ENCODE assay signal across 16 mouse cellular contexts in the genomic region with DNA sequence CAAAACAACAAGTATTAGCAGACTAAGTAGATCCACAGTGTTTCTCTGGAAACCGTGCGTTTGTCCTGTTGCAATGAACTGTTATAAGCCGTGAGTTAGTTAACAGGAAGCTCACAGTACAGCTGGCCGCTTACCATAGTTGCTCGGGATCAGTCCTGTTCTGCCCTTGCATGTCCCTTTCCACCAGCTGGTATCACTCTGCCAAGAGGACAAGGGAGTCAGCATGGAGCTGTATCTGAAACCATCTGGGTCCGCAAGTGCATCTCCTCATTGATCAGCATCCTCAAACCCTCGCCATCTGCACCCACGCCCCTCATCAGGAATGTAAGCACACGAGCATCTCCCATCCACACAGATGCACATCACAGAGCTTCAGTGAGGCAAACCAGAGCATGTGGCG. TPM values are rescaled to one million over a fixed set of nuclear protein-coding genes. Genes with fewer than 3 reads are reported as not detected.
A peak's percentile ranks its signal among the peaks of the same experiment; 100 is the strongest.
DNase-seq lines count a peak whose midpoint lies in the region; ATAC-seq lines count a peak whose summit lies in the region.
"Had no signal": no experiment of that assay in that cellular context is flagged by ENCODE, and none has a peak within 500 bp of the region (broad histone marks: within the 10 kb centered on the region; RNA-seq: fewer than 3 reads in every experiment).

No protein-coding gene starts in this region.

- H3K4me2 ChIP-seq in kidney, embryonic 15.5 days = no peak overlapping the region
- H3K4me2 ChIP-seq: heart, embryonic 13.5 days; liver, embryonic 15.5 days; neural tube, embryonic 12.5 days had no signal

- H3K27me3 ChIP-seq in kidney, embryonic 15.5 days = no peaks in the 10 kb centered on the region
- H3K27me3 ChIP-seq: heart, embryonic 13.5 days; liver, embryonic 15.5 days; neural tube, embryonic 12.5 days had no signal

- H3K4me1 ChIP-seq in kidney, embryonic 15.5 days = peaks cover 33% of the 10 kb centered on the region
- H3K4me1 ChIP-seq: liver, embryonic 15.5 days; neural tube, embryonic 12.5 days had no signal

- no peaks in the 10 kb centered on the region for H3K9me3 ChIP-seq in kidney, embryonic 15.5 days (replicated peaks)
- H3K9me3 ChIP-seq: embryonic facial prominence, embryonic 10.5 days; heart, embryonic 13.5 days; liver, embryonic 15.5 days; neural tube, embryonic 12.5 days had no signal

- WGBS in kidney, embryonic 15.5 days = 59% methylated on average over 10 of the region's 10 CpGs

- no peak for ATAC-seq in kidney, embryonic 15.5 days (replicated peaks; ENCODE audit: low FRiP score)

- no peak overlapping the region for H3K9ac ChIP-seq in kidney, embryonic 15.5 days
- H3K9ac ChIP-seq: heart, embryonic 13.5 days; liver, embryonic 15.5 days; neural tube, embryonic 12.5 days had no signal

- H3K4me3 ChIP-seq in kidney, embryonic 15.5 days (replicated peaks) = no peak overlapping the region
- H3K4me3 ChIP-seq: embryonic facial prominence, embryonic 10.5 days; heart, embryonic 13.5 days; liver, embryonic 15.5 days; neural tube, embryonic 12.5 days had no signal

- H3K36me3 ChIP-seq in kidney, embryonic 15.5 days = peaks cover 11% of the 10 kb centered on the region
- H3K36me3 ChIP-seq: embryonic facial prominence, embryonic 10.5 days; neural tube, embryonic 12.5 days had no signal

- DNase-seq in kidney, adult 9 months = no peak
- DNase-seq in lung, postnatal 10 days = peak; percentile 38
- no peak for DNase-seq in lung, adult 18-20 months
- DNase-seq in kidney, postnatal 4 days = peak; percentile 24 to 50
- DNase-seq in retina, embryonic 14.5 days (ENCODE audit: low spot score) = peak; percentile 50
- DNase-seq in urinary bladder, adult 2 months (ENCODE audit: low spot score) = no peak
- DNase-seq: cerebellum, adult 8-10 months; heart, adult 18-20 months; heart, postnatal 36 days; lung, postnatal 14 days; thymus, postnatal 14 days had no signal

- peak overlapping the region; percentile 64; the same call in 1 of the 2 replicates for H3K27ac ChIP-seq in kidney, embryonic 15.5 days
- H3K27ac ChIP-seq: embryonic facial prominence, embryonic 10.5 days; heart, embryonic 13.5 days; liver, embryonic 15.5 days; neural tube, embryonic 12.5 days had no signal

RNA-seq across cellular contexts. Expression of gene Ostf1, which starts 37.9 kb away (rescaled TPM):
- 114 TPM in 2 replicates for polyA plus RNA-seq in kidney, embryonic 15.5 days (2015; fragmentation: Nextera tagmentation; extraction: Ambion mirVana)
- polyA plus RNA-seq in urinary bladder, adult 2 months (2012; rRNA removed) = 85.0 and 103 TPM in 2 replicates

RNA-seq across cellular contexts. Expression of gene Nmrk1, which starts 38.0 kb away (rescaled TPM):
- 24.0 and 24.7 TPM in 2 replicates for polyA plus RNA-seq in kidney, embryonic 15.5 days (2015; fragmentation: Nextera tagmentation; extraction: Ambion mirVana)
- polyA plus RNA-seq in urinary bladder, adult 2 months (2012; rRNA removed) = 12.6 and 14.7 TPM in 2 replicates

Comparison
In these comparisons a context has a peak if more than half of its experiments do, and no peak if none do; other contexts are left out.
1. DNase-seq: peak in lung, postnatal 10 days (single experiment), kidney, postnatal 4 days (2 of 2) and retina, embryonic 14.5 days (single experiment); none in kidney, adult 9 months (single experiment), lung, adult 18-20 months (0 of 2) and urinary bladder, adult 2 months (single experiment).